Mouse (Mus musculus): ENCODE data around the gene Olfr1378. TPM values are rescaled to one million over a fixed set of nuclear protein-coding genes. Genes with fewer than 3 reads are reported as not detected.
A peak's percentile ranks its signal among the peaks of the same experiment; 100 is the strongest.

Olfr1378 gene
- polyA plus RNA-seq, 1 experiment from 2014 or later: not detected

GRCm38 (mm10) chr11:50952290-50952689 is 14.0 kb upstream of the Olfr1378 start:
- H3K36me3 ChIP-seq (ENCODE audit: insufficient read depth, low read length): no peaks in the 10 kb centered on the region
- no peak for ATAC-seq (ENCODE audit: low FRiP score, low TSS enrichment)
- WGBS: 25% methylated on average over 14 of the region's 14 CpGs
- no peaks in the 10 kb centered on the region for H3K9me3 ChIP-seq (ENCODE audit: low read length)
- H3K27ac ChIP-seq (ENCODE audit: low read length): no peak overlapping the region
- H3K27me3 ChIP-seq (ENCODE audit: insufficient read depth, low read length): no peaks in the 10 kb centered on the region; the same call in 1 of the 2 replicates
- H3K4me1 ChIP-seq (ENCODE audit: insufficient read depth, low read length): peaks cover 6% of the 10 kb centered on the region; the same call in 1 of the 2 replicates
- H3K9ac ChIP-seq (replicated peaks; ENCODE audit: low read length): no peak overlapping the region
- H3K4me2 ChIP-seq (replicated peaks; ENCODE audit: low read depth, low read length): peak overlapping the region; percentile 38
- H3K4me3 ChIP-seq (ENCODE audit: low read length): no peak overlapping the region

GRCm38 (mm10) chr11:50953665-50954064 is 12.7 kb upstream of the Olfr1378 start, which contains the start of gene Prop1:
Prop1 (minus strand) TSS chr11:50953765.
- no peaks in the 10 kb centered on the region for H3K36me3 ChIP-seq (ENCODE audit: insufficient read depth, low read length)
- no peak within 1 kb of the TSS for H3K27ac ChIP-seq (ENCODE audit: low read length)
- H3K4me2 ChIP-seq (replicated peaks; ENCODE audit: low read depth, low read length): peak within 1 kb of the TSS; percentile 38; the same call in 1 of the 2 replicates
- no peaks in the 10 kb centered on the region; the same call in 1 of the 2 replicates for H3K27me3 ChIP-seq (ENCODE audit: insufficient read depth, low read length)
- H3K4me3 ChIP-seq (ENCODE audit: low read length): no peak within 1 kb of the TSS
- WGBS: 60% methylated on average over 6 of the region's 6 CpGs
- H3K9ac ChIP-seq (replicated peaks; ENCODE audit: low read length): no peak within 1 kb of the TSS
- no peaks in the 10 kb centered on the region for H3K9me3 ChIP-seq (ENCODE audit: low read length)
- peaks cover 6% of the 10 kb centered on the region; the same call in 1 of the 2 replicates for H3K4me1 ChIP-seq (ENCODE audit: insufficient read depth, low read length)
- no peak for ATAC-seq (ENCODE audit: low FRiP score, low TSS enrichment)

DNA sequence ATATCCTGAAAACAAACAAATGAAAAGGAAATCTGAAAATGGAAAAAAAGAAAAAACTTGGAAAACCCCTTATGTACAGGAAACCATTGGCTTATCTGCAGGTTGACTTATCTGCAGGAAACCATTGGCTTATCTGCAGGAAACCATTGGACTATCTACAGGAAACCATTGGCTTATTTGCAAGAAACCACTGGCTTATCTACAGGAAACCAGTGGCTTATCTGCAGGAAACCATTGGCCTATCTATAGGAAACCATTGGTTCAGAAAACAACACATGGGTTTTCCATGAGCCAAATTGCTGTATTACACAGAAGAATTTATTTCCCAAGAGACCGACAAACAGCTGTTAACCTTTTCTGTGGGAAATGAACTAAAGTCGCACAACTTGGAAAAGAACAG is 1.4 kb upstream of the Olfr1378 start:
- H3K9ac ChIP-seq (replicated peaks; ENCODE audit: low read length): no peak overlapping the region
- no peaks in the 10 kb centered on the region for H3K4me1 ChIP-seq (ENCODE audit: insufficient read depth, low read length)
- no peak overlapping the region for H3K4me3 ChIP-seq (ENCODE audit: low read length)
- WGBS: 76% methylated on average over 2 of the region's 2 CpGs
- no peaks in the 10 kb centered on the region for H3K36me3 ChIP-seq (ENCODE audit: insufficient read depth, low read length)
- H3K27me3 ChIP-seq (ENCODE audit: insufficient read depth, low read length): no peaks in the 10 kb centered on the region
- no peak overlapping the region for H3K27ac ChIP-seq (ENCODE audit: low read length)
- ATAC-seq (ENCODE audit: low FRiP score, low TSS enrichment): no peak
- H3K9me3 ChIP-seq (ENCODE audit: low read length): no peaks in the 10 kb centered on the region
- H3K4me2 ChIP-seq (replicated peaks; ENCODE audit: low read depth, low read length): no peak overlapping the region

DNA sequence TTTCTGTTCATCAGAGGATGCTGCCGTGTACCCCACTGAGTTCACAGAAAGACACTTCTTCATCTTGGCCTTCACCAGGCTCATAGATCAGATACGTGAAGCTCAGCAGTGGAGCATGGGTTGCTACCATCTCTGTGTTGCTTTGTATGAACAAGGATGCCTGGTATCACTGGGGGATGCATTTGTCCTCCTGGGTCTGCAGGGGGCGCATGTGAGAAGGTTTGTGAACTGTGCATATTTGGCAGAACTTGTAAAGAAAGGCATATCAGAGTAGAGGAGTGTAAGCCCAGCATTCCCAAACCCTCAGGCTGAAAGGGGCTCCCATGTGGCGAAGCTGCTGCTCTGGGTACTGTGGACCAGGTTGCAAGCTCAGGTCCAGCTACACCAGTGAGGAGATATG is 10.9 kb downstream of the Olfr1378 start:
- Histone ChIP-seq H3K4me1 (ENCODE audit: insufficient read depth, low read length) (no peaks in the 10 kb centered on the region), H3K4me2 (replicated peaks; ENCODE audit: low read depth, low read length) (no peak overlapping the region), H3K9ac (replicated peaks; ENCODE audit: low read length) (no peak overlapping the region), H3K4me3 (ENCODE audit: low read length) (no peak overlapping the region), H3K36me3 (ENCODE audit: insufficient read depth, low read length) (no peaks in the 10 kb centered on the region), H3K9me3 (ENCODE audit: low read length) (no peaks in the 10 kb centered on the region), H3K27ac (ENCODE audit: low read length) (no peak overlapping the region), H3K27me3 (ENCODE audit: insufficient read depth, low read length) (no peaks in the 10 kb centered on the region)
- ATAC-seq (ENCODE audit: low FRiP score, low TSS enrichment): no peak
- 74% methylated on average over 4 of the region's 4 CpGs for WGBS

DNA sequence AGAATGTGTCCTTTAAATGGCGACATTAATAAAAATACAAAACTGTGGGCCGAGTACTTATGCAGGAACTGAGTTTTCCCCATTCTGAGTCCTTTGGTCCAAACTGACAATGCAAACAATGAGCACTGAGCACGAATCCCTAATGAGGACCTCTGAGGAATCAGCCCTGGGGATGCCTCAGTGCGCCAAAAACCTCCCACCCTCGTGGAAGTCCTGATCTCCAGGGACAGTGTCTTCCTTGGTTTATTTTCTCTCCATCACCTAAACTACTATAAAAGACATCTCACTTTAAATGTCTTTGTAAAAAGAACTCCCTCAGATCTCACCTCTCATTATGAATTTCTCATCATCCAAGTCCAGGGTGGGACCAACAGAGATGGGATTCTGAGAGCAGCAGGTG is 15.3 kb downstream of the Olfr1378 start, which contains the start of gene Olfr1377:
Gene Olfr1377, plus strand, starts transcription at position 301 of the 400 bp plus-strand sequence.
- Histone ChIP-seq H3K27ac (ENCODE audit: low read length) (no peak within 1 kb of the TSS), H3K36me3 (ENCODE audit: insufficient read depth, low read length) (no peaks in the 10 kb centered on the region), H3K9ac (replicated peaks; ENCODE audit: low read length) (no peak within 1 kb of the TSS), H3K4me2 (replicated peaks; ENCODE audit: low read depth, low read length) (no peak within 1 kb of the TSS), H3K27me3 (ENCODE audit: insufficient read depth, low read length) (no peaks in the 10 kb centered on the region), H3K4me3 (ENCODE audit: low read length) (no peak within 1 kb of the TSS), H3K4me1 (ENCODE audit: insufficient read depth, low read length) (no peaks in the 10 kb centered on the region), H3K9me3 (ENCODE audit: low read length) (no peaks in the 10 kb centered on the region)
- ATAC-seq (ENCODE audit: low FRiP score, low TSS enrichment): no peak
- WGBS: 72% methylated on average over 5 of the region's 5 CpGs

- no peak within 1 kb of the TSS for H3K27ac ChIP-seq (ENCODE audit: low read length)
- no peak within 1 kb of the TSS for H3K9ac ChIP-seq (replicated peaks; ENCODE audit: low read length)
- H3K4me2 ChIP-seq (replicated peaks; ENCODE audit: low read depth, low read length): no peak within 1 kb of the TSS
- WGBS: 73% methylated on average over 5 of the region's 5 CpGs
- H3K36me3 ChIP-seq (ENCODE audit: insufficient read depth, low read length): no peaks in the 10 kb centered on the region
- H3K4me1 ChIP-seq (ENCODE audit: insufficient read depth, low read length): no peaks in the 10 kb centered on the region
- no peak within 1 kb of the TSS for H3K4me3 ChIP-seq (ENCODE audit: low read length)
- ATAC-seq (ENCODE audit: low FRiP score, low TSS enrichment): no peak
- no peaks in the 10 kb centered on the region for H3K9me3 ChIP-seq (ENCODE audit: low read length)
- H3K27me3 ChIP-seq (ENCODE audit: insufficient read depth, low read length): no peaks in the 10 kb centered on the region
Measured at GRCm38 (mm10) chr11:51003296-51003695, 37.0 kb downstream of the Olfr1378 start, which contains the start of gene Olfr51. Olfr51 (plus strand) TSS chr11:51003596.

- no peaks in the 10 kb centered on the region for H3K27me3 ChIP-seq (ENCODE audit: insufficient read depth, low read length)
- H3K4me3 ChIP-seq (ENCODE audit: low read length): no peak overlapping the region
- no peaks in the 10 kb centered on the region for H3K36me3 ChIP-seq (ENCODE audit: insufficient read depth, low read length)
- H3K4me2 ChIP-seq (replicated peaks; ENCODE audit: low read depth, low read length): no peak overlapping the region
- no peaks in the 10 kb centered on the region for H3K9me3 ChIP-seq (ENCODE audit: low read length)
- 63% methylated on average over 5 of the region's 5 CpGs for WGBS
- no peak overlapping the region for H3K9ac ChIP-seq (replicated peaks; ENCODE audit: low read length)
- H3K27ac ChIP-seq (ENCODE audit: low read length): no peak overlapping the region
- ATAC-seq (ENCODE audit: low FRiP score, low TSS enrichment): no peak
- no peaks in the 10 kb centered on the region for H3K4me1 ChIP-seq (ENCODE audit: insufficient read depth, low read length)
Measured at GRCm38 (mm10) chr11:51011821-51012220, 45.5 kb downstream of the Olfr1378 start.

GRCm38 (mm10) chr11:51013936-51014335 is 47.6 kb downstream of the Olfr1378 start, which contains the start of gene Olfr54:
Olfr54 (plus strand) TSS chr11:51014236.
- Histone ChIP-seq H3K36me3 (ENCODE audit: insufficient read depth, low read length) (no peaks in the 10 kb centered on the region), H3K4me1 (ENCODE audit: insufficient read depth, low read length) (no peaks in the 10 kb centered on the region), H3K27me3 (ENCODE audit: insufficient read depth, low read length) (no peaks in the 10 kb centered on the region), H3K4me3 (ENCODE audit: low read length) (no peak within 1 kb of the TSS), H3K27ac (ENCODE audit: low read length) (no peak within 1 kb of the TSS), H3K9me3 (ENCODE audit: low read length) (no peaks in the 10 kb centered on the region), H3K4me2 (replicated peaks; ENCODE audit: low read depth, low read length) (no peak within 1 kb of the TSS), H3K9ac (replicated peaks; ENCODE audit: low read length) (no peak within 1 kb of the TSS)
- ATAC-seq (ENCODE audit: low FRiP score, low TSS enrichment): no peak
- WGBS: 73% methylated on average over 1 of the region's 1 CpGs

- Histone ChIP-seq H3K36me3 (ENCODE audit: insufficient read depth, low read length) (no peaks in the 10 kb centered on the region), H3K9ac (replicated peaks; ENCODE audit: low read length) (no peak overlapping the region), H3K9me3 (ENCODE audit: low read length) (no peaks in the 10 kb centered on the region), H3K4me3 (ENCODE audit: low read length) (no peak overlapping the region), H3K27me3 (ENCODE audit: insufficient read depth, low read length) (no peaks in the 10 kb centered on the region), H3K4me2 (replicated peaks; ENCODE audit: low read depth, low read length) (no peak overlapping the region), H3K27ac (ENCODE audit: low read length) (no peak overlapping the region), H3K4me1 (ENCODE audit: insufficient read depth, low read length) (no peaks in the 10 kb centered on the region)
- no peak for ATAC-seq (ENCODE audit: low FRiP score, low TSS enrichment)
- WGBS: 55% methylated on average over 2 of the region's 2 CpGs
Measured at GRCm38 (mm10) chr11:51016341-51016740, 50.0 kb downstream of the Olfr1378 start.

Data from kidney, embryonic 16.5 days (tissue).